Mouse (Mus musculus) frontal cortex, postnatal 14 days (tissue): ENCODE results near the gene Msmp.

Experiments
- DNase-seq, 2 experiments: peaks; one replicate each; pipeline ENCODE4 v3.0.0; 2022; ENCODE audit warnings: low spot score in 2 of 2

Gene Msmp

DNA sequence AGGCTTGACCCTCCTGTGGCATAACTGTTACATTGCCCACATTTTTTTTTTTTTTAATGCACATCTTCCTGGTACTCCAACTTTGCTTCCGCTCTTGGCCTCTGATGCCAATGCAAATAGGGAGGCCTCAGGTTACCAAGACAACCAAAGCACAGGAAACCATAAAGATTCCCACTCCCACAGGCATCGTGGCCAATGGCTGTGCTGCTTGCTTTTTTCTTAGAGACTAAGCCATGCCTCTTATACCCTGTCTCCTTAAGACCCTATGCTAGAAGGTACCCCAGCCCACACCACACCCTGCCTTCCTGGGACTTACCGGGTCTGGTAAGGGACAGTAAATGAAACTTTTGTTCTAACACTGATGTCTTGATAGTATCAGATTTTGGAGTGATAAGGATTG lies 9.2 kb upstream of the Msmp start:
- no peak for DNase-seq

GRCm38 (mm10) chr4:43591961-43592360 lies 7.7 kb upstream of the Msmp start:
- DNase-seq, result no peak

- no peak for DNase-seq
Measured at GRCm38 (mm10) chr4:43591543-43591942, 7.2 kb upstream of the Msmp start.

DNA sequence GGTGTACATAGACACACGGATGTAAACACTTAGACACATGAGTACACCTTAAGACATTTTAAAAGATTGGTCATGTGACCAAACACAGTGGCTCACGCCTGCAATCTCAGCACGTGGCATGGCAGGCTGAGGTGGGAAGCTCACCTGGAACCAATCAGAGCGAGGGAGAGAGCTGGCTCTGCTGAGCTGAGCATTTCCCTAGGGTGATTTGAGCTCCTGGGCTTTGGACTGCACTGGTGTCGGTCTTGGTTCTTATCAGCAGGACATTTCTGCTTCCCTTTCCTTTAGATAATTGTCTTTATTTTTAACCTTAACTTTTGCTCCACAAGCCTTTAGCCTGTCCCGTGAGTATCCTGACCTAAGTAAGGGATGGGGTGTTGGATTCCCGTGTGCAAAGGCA lies 3.4 kb upstream of the Msmp start:
- DNase-seq, result no peak

GRCm38 (mm10) chr4:43586411-43586810 lies 2.1 kb upstream of the Msmp start:
- no peak for DNase-seq

- DNase-seq, result no peak
Measured at GRCm38 (mm10) chr4:43585682-43586081, 1.4 kb upstream of the Msmp start.

GRCm38 (mm10) chr4:43583421-43583820 lies 873 bp downstream of the Msmp start:
- DNase-seq, result no peak

GRCm38 (mm10) chr4:43582241-43582640 lies 2.1 kb downstream of the Msmp start:
- no peak for DNase-seq

DNA sequence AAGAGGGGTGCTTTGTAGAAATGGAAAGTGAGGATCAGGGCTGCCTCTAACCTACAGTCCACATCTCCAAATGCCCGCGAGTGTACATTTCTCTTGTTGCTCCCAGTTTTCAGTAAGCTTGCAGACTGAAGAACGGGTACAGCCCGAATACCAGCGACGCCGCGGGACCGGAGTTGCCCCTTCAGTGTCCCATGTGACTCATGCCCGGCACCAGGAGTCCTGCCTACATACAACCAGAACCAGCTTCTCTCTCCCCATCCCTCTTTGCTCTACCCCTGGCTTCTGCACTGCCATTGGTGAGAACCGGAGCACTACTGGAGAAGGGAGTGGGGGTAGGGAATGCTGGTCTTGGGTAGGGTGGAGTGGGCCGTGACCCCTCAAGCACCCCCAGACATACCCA lies 2.9 kb downstream of the Msmp start:
- no peak for DNase-seq

- DNase-seq, result no peak
Measured at GRCm38 (mm10) chr4:43580721-43581120, 3.6 kb downstream of the Msmp start.

GRCm38 (mm10) chr4:43579731-43580130 lies 4.6 kb downstream of the Msmp start:
- DNase-seq, result no peak

GRCm38 (mm10) chr4:43579256-43579655 lies 5.0 kb downstream of the Msmp start:
- no peak for DNase-seq

DNA sequence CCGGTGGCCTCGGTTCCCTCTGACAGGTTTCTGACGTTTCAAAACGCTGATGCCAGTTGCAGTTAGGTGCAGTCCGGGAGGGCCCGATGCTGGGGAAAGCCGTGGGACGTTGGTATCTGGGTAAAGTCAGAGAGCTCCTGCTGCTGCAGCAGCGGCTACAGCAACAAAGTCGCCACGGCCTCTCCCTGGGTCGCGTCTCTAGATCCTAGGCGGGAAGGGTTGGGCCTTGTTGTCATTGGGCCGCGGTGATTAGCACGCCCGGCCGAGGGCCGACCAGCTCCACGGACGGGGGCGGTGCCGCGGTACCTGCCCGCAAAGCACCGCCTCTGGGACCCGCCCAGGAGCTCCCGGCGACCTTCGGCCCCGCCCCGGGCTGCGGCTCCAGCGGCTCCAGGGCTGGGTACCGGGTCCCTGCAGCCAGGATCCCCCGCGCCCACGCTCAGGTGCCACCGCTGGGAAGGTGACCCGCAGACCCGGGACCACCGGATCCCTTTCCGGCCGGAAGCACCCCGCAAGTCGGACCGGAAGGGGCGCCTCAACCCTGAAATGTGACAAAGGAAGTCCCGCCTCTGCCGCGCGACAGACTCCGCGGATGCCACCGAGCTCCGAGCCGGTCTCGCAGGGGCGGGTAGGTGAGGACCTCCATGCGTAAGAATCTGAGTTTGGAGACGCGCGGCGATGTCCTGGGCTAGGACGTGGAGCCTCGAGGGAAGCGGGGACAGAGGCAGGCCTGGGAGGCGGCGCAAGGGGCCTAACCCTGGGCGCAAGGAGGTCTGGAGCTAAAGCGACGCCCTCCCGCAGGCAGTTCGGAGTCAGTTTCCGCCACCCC lies 5.7 kb downstream of the Msmp start, which contains the start of the genes Rgp1 and Gba2:
Rgp1 (plus strand) TSS at position 340 of the 829 bp plus-strand sequence.
Gba2 (minus strand) TSS at position 498 of the 829 bp plus-strand sequence.
- DNase-seq, result peak; percentile 60 to 80

GRCm38 (mm10) chr4:43577237-43577881 lies 6.9 kb downstream of the Msmp start:
- no peak for DNase-seq

- DNase-seq, result no peak
Measured at GRCm38 (mm10) chr4:43575356-43575755, 8.9 kb downstream of the Msmp start.

DNA sequence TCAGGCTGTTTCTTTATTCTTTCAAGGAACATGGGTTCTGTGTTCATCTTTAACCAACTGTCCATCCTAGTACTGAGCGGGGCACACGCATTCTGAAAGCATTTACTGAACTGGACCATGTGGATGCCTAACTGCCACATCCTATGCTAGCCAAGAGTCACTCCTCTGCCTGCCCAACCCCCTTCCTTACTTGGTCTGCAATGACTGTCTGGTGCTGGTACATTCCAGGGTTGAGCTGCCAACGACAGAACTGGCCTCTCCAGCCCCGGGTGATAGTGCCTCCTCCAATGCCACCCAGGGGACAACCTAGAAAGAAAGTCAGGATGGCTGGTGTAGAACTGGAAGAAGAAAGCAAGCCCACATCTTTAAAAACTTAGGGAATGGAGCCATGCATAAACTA lies 10.7 kb downstream of the Msmp start:
- no peak for DNase-seq

GRCm38 (mm10) chr4:43571395-43572045 lies 12.8 kb downstream of the Msmp start:
- no peak for DNase-seq

DNA sequence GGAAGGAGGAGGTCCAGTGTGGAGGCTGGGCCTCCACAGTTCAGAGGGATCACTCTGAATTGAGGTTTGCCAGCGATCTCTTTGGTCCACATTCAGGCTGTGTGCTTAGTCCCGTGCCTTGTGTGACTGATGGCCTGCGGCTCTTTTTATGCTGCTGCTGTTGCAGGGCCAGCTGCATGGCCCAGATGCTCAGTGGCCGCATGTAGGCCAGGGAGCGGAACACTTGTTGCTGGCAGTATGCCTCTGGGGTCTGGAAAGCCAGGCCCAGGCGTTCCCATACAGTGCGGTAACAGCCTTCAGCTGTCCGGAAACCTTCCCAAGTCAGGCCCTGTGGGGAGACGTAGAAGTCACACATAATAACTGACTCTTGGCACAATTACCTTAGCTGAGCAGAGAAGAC lies 17.2 kb downstream of the Msmp start:
- no peak for DNase-seq

GRCm38 (mm10) chr4:43564231-43564630 lies 20.1 kb downstream of the Msmp start:
- no peak for DNase-seq

GRCm38 (mm10) chr4:43563601-43563875 lies 20.8 kb downstream of the Msmp start:
- DNase-seq, result no peak

DNA sequence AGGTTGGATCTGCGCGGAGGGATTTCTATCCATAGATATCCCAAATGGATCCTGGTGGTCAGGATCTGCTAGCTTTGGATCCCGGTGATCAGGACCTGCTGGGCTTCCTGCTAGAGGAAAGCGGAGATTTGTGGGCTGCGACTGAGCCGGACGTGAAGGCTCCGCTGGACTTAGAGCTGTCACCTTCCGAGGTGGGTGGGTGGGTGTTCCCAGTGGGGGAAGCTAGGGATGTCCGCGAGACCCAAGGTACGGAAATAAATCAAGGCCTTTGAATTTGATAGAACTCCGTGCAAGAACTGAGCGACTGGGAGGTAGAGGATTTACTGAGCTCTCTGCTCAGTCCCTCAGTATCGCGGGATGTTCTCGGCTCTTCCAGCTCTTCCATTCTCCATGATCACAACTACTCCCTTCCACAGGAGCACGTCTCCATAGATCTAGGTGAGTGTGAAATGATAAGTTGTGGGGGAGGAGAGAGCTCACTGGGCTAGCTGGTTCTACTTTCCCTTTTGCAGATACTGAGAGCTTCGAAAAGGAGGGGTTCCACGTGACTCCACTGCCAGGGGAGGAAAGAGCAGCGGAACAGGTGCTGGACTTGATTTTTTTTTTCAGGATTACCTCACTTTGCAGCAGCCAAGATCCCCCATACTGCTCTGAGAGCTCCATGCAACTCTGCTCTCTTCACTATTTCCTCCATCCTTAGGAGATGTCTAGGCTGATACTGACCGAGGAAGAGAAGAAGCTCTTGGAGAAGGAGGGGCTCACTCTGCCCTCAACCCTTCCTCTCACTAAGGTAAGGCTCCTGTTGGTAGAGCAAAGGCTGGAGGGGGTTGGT lies 21.3 kb downstream of the Msmp start:
- DNase-seq, result no peak
